Mouse (Mus musculus) lung, adult 2 months (tissue): ENCODE measurements around the gene Aasdh.

Experiments used
- CTCF ChIP-seq: fragments of 200-500 bp; IDR thresholded peaks from 2 replicates; pipeline ENCODE4 v1.5.1; 2011; ENCODE audit warnings: mild to moderate bottlenecking, low read length, control low read depth; ENCODE audit not compliant: insufficient read depth
- POLR2A ChIP-seq: fragments of 200-500 bp; IDR thresholded peaks from 2 replicates; pipeline ENCODE4 v1.6.1; 2011; ENCODE audit warnings: low read depth, mild to moderate bottlenecking, control low read depth, low read length, borderline replicate concordance; ENCODE audit errors: extremely low read depth

DNA sequence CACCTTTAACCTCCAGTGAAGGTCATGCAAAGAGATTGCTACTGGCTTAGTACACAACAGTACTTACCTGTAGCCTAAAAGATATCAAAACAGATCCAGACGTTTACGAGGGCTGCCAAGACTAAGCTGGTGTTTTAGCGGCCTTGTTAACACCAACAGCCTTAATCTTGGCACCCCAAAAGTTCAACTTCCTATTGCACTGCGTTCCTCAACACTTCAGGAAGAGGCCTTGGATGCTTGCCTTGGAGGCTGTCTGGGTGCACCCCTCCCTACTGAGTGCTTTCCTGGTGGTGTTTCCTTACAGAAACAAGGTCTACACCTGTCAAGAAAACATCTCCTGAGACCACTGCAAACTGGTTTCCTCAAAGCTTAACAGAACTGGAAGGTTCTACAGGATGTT, 41.8 kb upstream of the Aasdh start:
- TF ChIP-seq POLR2A = no peak
- TF ChIP-seq CTCF = no peak
